Mouse (Mus musculus): Measurements from ENCODE around the gene Hdgfl1.

GRCm38 (mm10) chr13:26719146-26719715 is 50.7 kb downstream of the Hdgfl1 start:
- TF ChIP-seq CTCF (IDR thresholded peaks at IDR 0.05; ENCODE audit: extremely low read depth, insufficient read length, insufficient replicate concordance, low read depth, low read length) = no peak
- no peak for TF ChIP-seq POLR2A (IDR thresholded peaks at IDR 0.05; ENCODE audit: low read depth, low read length)
